Mouse (Mus musculus) induced T-regulatory cell, adult 2 months (primary cell): ENCODE results near the gene Gpr153.
A peak's percentile ranks its signal among the peaks of the same experiment; 100 is the strongest.

Experiments used
- DNase-seq: peaks from one replicate; pipeline ENCODE4 v3.0.0-alpha.2; 2012; ENCODE audit warnings: low read depth

Gene Gpr153

DNA sequence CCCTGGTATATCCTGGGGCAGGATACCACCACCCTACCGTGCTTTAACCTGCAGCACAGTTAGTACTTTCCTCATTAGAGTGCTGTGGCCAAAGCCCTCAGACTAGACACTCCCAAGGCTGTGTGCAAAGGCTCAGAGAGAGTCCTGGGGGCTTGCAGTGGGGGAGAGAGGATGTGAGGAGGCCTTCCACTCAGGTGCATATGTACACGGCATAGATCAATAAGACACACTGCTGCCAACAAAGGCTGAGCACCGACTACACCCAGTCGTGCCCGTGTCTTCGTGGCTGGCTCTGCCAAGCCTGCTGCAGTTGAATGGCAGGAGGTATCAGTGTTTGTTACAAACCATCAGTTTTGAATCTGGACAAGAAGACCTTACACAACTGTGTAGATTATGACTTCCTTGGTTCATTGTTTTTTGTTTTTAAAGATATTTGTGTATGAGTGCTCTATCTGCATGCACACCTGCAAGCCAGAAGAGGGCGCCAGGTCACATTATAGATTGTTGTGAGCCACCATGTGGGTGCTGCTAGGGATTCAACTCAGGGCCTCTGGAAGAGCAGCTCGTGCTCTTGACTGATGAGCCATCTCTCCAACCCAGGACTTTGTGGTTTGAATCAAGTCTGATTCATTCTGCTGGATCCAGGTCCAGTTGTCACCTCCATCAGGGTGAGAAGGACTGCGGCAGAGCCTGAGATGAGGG is 9.0 kb upstream of the Gpr153 start:
- DNase-seq, result peak; percentile 38

DNA sequence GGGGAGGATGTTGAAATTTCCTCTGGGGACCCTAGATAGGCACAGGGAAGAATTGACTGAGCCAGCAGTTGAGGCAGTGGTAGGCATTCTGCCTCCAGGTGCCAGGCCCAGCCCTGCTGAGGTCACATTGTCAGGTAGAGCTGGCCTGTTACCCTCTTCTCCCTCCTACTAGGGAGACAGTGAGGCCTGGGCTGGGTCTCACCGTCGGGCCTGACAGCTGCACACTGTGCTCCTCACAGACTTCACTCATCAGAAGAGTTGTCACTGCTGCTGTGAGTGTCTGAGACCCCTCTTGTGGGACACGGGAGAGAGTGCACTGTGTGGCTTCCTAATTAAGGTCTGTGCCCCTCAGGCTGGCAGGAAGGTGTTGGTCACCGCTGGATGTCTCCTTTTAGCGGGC is 8.2 kb upstream of the Gpr153 start:
- no peak for DNase-seq

DNA sequence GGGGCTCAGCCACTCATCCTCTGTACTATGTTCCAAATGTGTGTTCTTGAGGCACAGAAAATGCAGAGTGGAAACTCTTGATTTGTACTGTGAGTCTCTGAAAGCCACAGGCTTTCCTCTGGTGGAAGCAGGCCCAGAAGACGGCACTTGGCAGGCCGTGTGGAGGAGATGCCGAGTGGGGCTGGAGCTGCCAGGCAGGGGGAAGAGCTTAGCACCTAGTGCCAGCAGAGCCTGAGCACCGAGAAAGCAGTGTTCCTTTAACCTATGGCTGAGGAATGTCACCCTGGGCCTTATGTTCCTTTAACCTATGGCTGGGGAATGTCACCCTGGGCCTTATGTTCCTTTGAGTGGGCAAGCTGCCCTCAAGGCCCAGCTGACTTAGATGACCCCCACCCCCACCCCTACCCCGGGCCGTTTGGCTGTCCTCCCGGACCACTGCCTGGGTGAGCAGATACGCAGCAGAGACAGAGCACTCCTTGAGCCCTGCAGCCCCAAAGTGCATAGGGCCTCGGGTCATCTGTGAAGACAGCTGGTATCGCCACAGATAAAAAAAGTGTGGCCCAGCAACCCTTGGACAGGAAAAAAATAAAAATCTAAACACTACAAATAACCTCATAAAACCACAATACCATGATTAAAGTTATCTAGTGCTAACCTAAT is 7.7 kb upstream of the Gpr153 start:
- DNase-seq, result no peak

DNA sequence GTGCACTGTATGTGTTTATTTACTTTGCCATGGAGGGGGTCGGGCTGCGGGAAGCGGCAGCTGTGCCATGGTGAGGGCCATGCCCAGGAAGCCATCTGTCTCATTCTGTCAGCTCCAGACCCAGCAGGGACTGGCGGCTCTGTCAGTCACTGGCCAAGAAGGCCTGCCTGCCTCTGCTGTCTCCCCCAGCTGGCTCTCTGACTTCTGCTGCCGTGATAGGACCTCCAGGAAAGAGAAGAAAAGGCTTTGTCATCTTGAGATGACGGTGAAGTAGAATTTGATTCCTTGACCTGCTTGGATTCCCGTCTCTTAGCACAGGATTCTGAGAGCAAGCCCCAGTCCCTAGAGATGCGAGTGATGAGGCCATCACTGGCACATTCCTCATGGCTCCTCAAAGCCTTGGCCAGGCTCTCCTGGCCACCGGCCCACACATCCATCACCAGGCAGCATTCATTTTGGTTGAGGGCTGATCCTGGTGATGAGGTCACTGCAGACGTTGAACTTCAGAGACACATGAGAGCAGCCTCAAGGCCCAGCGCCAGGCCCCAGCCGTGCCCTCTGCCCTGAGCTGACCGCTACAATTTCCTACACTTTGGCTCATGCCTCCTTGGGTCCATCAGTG is 6.2 kb upstream of the Gpr153 start:
- no peak for DNase-seq

DNA sequence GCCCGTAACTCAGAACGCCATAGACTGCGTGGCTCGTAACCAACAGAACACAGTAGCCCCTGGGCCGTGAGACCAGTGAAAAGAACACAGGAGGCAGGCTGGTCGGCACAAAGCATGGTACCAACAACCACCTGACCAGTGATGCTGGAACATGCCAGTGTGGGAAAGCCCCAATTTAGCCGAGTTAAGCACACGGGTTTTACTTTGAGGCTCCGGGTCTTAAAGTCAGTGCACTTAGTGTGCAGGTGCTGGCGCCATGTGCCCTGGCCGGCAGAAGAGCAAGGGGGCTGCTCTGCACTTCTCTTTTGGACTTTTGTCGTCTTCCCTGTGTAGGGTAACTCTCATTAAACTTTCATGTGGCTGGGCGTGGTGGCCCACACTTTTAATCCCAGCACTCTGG is 4.1 kb upstream of the Gpr153 start:
- no peak for DNase-seq

DNA sequence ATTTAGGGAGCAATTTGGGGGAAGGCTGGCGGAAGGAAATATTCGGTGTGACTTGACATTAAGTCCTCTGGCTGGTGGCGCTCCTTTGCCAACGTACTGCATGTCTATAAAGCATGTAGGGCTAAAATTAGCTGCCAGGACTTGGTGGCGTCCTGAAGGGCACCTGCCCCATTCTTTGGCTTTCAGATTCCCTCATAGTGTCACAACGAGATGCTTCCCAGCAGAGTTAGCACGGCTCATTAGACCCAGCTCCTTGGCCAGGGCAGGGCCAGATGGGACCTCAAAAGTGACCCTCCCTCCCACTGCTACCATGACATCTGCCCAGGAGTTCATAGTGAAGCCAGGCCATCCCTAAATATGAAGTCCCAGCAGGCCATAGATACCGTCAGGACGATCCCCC is 3.4 kb upstream of the Gpr153 start:
- DNase-seq, result no peak

DNA sequence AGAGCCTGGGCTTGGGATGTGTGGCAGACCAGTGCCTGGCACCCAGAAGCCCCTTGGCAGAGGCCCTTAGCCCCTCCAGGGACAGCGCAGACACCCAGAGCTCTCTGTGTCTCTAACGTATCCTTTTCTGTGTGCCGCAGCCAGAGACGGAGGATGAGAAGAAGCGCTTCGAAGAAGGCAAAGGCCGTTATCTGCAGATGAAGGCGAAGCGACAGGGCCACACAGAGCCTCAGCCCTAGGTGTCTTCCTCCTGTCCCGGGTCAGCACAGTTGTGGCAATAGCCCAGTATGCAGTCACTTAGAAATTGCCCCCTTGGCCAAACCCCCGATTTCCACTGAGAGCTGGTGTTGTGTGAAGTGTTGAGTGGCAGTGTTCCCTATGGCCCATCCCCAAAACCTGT is 2.7 kb upstream of the Gpr153 start:
- DNase-seq, result no peak

DNA sequence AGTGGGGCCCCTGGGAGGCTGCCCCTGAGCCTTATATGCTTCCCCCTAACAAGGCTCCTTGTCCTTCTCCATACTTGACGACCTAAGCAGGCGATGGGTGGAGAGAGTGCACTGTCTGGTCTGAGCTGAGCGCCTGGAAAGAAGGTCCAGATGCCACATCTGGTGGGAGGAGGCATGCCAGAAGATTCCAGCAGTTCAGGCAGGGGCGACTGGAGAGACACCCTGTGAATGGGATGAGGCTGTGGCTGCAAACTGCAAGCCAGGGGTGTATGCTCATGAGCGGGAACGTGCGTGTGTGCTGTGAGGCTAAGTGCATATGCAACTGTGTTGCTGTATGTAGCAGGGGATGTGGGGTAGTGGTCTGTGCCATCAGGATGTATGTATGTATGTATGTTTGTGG is 2.0 kb upstream of the Gpr153 start:
- no peak for DNase-seq

DNA sequence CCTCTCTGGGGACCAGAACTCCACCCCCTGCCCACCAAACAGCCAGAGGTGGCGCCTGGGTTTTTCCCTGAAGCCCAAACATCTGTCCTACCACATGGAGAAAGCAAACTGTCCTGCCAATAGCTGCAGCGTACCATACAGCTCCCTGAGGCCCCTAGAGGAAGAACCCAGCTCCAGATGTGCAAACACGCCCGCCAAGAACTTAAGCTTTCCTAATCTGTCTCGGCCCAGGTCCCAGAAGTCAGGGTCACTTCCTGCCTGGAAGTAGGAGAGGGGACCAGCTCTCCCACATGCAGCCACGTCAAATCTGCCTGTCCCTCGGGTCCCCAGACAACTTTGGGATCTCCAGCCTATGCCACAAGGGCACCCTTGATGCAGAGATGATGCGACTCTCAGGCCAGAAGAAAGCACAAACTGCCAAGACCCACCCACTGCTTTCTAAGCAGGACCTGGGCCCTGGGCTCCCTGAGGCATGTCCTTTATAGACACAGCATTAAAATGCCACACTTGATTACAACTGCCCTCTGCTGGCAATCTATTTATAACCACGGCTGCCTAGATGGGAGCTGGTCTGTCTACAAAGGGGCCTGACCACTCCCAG is 1.5 kb upstream of the Gpr153 start:
- no peak for DNase-seq

DNA sequence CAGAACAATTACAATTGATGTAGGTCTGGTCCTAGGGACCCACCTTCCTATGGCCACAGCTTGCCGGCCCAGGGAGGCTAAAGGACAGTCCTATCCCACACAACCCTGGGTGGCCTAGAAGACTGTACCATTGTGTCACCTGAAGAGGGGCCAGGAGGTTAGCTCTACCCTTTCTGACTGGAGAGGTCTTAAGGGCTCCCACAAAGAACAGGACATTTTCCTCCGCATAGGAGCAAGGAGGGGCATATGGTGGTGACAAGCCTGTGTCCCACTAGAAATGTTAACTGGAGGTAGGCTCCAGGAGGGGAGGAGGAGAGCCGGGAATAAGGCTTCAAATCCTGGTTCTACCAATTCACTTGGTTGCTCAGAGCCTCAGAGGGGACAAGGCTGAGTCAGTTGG is 841 bp upstream of the Gpr153 start:
- DNase-seq, result no peak

DNA sequence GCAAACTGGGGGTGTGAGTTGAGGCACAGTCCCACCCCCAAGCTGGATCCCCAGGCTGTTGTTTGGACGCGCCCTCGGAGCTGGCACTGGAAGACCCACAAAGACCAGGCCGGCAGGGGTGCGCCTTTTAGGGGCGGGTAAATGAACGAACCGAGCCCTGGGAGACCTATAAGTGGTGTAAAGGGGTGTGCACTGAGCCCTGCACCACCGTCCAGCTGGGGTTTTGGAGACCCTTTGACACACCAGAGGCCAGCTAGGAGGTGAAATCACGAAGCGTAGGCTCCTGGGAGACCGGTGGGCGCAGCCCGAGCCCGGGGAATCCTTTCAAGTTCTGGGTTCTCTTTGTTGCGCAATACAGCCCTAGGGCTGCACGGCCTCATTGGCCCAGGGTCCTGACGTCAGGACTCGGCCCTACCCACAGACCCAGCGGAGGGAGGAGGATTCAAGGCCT is 674 bp downstream of the Gpr153 start:
- DNase-seq, result no peak

DNA sequence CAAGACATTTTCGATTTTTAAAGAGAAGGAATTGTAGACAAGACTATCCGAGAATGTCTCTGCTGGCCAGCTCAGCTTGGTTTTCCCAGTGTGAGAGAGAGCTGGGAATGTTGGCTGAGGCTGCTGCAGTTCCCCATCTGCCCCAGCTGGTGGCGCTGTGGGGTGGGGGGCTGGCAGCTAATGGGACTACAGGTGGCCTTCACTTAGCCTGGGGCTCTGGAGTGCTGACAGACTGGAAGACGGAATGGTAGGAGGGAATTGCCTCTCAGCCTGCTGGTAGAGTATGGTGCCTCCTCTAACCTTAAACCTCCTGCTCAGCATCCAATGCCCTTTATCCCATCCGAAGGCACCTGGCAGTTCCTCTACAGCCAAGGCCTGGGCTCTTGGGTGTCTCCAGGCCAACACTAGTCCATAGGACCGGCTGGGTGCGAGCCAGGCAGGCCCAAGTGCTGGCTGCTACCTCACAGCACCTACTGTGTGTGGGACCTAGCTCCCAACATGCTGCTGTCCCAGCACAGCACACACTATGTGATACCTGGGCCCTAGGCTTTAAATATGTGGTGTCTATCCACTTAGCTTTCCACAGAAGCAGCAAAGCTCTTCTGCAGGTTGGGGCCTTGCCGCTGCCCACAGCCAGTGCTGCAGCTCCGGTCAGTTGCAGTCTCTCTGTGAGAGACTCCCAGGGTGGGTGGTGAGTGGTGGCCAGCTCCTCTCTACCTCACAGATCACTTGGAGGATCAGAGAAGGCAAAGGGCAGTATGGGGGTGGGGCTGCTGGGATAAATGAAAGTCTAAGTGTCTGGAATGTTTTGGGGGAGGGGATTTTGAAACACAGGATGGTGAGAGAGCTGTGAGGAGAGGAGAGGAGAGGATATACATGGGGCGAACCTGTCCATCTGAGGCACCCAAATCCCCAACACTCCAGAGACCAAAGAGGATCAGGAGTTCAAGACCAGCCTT is 2.6 kb downstream of the Gpr153 start:
- DNase-seq, result no peak

DNA sequence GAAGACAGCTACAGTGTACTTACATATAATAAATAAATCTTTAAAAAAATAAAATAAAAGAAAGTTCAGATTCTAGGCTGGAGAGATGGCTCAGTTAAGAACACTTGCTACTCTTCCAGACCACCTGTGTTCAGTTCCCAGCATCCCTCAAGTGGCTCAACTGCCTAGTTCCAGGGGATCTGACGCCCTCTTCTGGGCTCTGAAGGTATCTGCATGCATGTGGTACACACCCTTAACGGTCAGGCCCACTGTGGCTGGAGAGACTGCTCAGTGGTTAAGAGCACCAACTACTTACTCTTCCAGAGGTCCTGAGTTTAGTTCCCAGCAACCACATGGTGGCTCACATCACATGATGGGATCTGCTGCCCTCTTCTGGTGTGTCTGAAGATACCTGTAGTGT is 3.9 kb downstream of the Gpr153 start:
- no peak for DNase-seq

DNA sequence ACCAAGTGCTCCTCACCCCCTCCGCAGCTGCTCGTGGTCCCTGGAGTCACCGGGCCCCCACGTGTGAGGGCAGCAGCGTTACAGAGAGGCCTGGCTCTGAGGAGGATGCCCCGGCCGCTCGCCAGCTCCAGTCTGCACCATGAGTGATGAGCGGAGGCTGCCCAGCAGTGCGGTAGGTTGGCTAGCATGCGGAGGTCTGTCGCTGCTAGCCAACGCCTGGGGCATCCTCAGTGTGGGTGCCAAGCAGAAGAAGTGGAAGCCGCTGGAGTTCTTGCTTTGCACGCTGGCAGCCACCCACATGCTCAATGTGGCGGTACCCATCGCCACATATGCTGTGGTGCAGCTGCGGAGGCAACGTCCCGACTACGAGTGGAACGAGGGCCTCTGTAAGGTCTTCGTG is 5.0 kb downstream of the Gpr153 start:
- no peak for DNase-seq

DNA sequence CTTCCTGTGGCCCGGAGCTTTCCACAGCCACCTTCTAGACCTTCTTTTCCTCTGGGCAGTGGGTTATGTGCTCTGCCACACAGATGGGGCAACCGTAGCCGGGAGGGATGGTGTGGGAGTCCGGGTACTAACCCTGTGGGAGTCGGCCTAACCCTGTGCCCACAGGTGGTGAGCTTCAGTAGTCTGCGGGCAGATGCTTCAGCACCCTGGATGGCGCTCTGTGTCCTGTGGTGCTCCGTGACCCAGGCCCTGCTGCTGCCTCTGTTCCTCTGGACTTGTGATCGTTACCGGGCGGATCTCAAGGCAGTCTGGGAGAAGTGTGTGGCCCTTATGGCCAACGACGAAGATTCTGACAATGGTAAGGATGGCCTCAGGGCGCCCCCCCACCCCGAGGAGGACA is 7.6 kb downstream of the Gpr153 start:
- no peak for DNase-seq

DNA sequence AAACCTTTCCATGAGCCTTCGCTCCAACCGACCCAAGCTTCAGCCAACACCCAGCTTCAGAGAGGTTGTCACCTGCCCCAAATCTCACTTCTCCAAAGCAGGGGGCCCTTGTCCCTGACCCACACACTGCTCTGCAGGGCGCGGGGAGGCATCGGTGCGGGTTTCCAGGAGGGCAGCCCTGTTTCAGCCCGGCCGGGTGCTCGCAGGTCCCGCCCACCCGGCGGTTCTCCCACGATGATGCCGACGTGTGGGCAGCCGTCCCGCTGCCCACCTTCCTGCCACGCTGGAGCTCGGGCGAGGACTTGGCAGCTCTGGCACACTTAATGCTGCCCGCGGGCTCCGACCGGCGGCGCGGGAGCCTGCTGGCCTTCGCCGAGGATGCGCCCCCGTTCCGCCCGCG is 8.7 kb downstream of the Gpr153 start:
- no peak for DNase-seq

DNA sequence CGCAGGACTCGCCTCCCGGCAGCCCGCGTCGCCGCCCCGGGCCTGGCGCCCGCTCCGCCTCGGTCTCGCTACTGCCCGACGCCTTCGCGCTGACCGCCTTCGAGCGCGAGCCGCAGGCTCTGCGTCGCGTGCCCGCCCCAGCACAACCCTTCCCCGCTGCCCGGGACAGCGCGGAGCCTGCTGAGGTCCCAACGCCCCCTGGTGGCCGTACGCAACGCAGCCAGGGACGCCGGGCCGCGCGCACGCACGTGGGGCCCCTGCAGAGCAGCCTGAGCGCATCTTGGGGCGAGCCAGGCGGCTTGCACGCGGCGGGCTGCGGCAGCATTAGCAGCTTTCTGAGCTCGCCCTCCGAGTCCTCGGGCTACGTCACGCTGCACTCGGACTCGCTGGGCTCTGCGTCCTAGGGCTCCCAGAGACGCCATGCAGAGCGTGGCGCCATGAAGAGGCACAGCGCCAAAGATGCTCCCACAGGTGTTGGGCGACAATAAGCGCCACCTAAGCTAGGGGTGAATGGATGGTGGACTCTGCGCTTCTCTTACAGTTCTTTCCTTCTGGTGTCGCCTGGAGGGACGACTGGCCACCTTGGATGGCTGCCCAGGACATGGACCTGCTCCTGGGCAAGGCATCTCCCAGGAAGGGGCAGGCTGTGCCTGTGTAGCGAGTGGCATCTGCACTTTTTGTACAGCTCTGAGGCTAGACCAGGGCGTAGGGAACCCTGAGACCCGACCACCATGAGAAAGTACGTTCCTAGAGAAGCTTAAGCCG is 9.3 kb downstream of the Gpr153 start:
- peak; percentile 89 for DNase-seq

DNA sequence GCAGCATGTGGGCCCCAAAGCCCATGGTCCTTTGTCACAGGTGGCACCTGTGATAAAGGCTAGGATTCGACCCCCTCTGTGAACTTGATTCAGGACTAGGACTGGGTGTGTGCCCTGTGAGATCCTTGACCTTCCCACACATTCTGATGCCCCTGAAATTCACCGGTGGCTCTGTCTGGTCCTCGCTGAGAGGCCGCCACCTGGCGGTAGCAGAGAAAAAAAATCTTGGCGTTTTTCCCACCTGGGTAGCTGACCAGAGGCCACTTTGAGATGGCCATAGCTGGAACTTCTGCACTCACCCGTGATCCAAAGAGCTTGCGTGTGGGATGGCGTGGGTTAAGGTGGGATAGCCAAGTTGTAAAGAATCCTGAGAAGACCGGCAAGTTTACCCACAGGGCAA is 11.5 kb downstream of the Gpr153 start:
- DNase-seq, result peak; percentile 69

DNA sequence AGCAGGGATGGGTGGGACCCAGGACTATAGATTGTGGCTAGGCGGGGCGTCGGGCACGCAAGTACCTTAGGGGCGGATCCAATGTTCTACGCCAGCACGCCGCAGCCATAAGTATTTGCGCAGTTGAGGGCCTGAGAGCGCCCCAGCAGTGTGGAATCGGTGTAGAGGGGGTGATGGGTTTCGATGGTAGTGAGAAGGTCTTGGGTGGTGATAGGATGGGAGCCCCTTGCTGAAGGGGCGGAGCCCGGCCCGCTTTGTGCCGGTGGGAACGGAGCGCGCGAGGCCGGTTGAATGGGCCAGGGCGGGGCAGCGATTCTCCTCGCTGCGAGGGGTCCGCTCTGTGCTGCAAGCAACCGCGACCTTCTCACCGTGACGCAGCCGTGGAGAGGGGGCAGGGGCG is 12.2 kb downstream of the Gpr153 start:
- no peak for DNase-seq

DNA sequence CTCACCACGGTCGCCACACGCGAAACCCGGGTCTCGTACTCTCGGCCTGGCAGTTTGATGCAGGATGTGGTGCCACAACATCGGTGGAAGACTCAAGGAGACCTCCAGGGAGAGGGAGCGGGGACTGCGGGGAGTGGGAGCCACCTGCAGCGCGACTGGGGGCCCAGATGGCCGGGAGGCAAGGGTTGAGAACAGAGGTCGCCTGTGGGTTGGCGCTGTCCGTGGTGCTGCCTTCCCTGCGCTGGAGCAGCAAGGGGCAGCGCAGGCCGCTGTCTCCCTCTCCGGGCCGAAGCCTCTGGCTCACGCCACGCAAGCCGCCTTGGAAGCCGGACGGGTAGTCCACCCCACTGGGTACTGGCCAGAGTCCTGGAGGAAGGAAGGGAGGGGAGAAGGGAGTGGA is 12.9 kb downstream of the Gpr153 start:
- DNase-seq, result peak; percentile 66
